Mouse (Mus musculus) CH12.LX (cell line): Measurements from ENCODE around the gene Itsn1. TPM values are rescaled to one million over a fixed set of nuclear protein-coding genes. Genes with fewer than 3 reads are reported as not detected.

Experiments used
- DNase-seq: peaks from one replicate; pipeline ENCODE4 v3.0.0-alpha.2; 2013; ENCODE audit errors: extremely low read depth
- H3K27ac ChIP-seq: 2 replicates; pipeline ENCODE4 v1.5.1; 2012; ENCODE audit warnings: low read depth, mild to moderate bottlenecking, control low read depth, moderate library complexity; ENCODE audit not compliant: insufficient read depth
- H3K27me3 ChIP-seq: replicated peaks from 2 replicates; pipeline ENCODE3; 2012; ENCODE audit warnings: inconsistent platforms
- H3K36me3 ChIP-seq, 2 experiments: replicated peaks in 1 of 2; 2 replicates each; pipeline versions ENCODE3 to v1.6.1; 2012; ENCODE audit warnings: inconsistent platforms in 1 of 2, low read length in 1 of 2, mild to moderate bottlenecking in 1 of 2, mixed read lengths in 1 of 2, moderate library complexity in 1 of 2; ENCODE audit not compliant: control insufficient read depth in 1 of 2, insufficient read depth in 1 of 2
- H3K4me1 ChIP-seq, 2 experiments: 2 replicates each; pipeline ENCODE4 v1.6.1; 2012; ENCODE audit warnings: inconsistent platforms in 1 of 2, moderate library complexity in 1 of 2; ENCODE audit not compliant: insufficient read depth in 2 of 2, control insufficient read depth in 1 of 2
- H3K4me2 ChIP-seq: 2 replicates; pipeline ENCODE4 v1.6.1; 2012; ENCODE audit warnings: low read depth, mild to moderate bottlenecking, control low read depth; ENCODE audit not compliant: poor library complexity, insufficient read depth, severe bottlenecking
- H3K4me3 ChIP-seq, 3 experiments: fragments of 150-350 bp in 1 of 3; sonication (generic) in 1 of 3; replicated peaks in 1 of 3; 2 replicates each; pipeline versions ENCODE3 to v1.5.1; 2011 to 2012; ENCODE audit warnings: low read depth in 2 of 3, low read length in 2 of 3, mild to moderate bottlenecking in 2 of 3, moderate library complexity in 2 of 3, control low read depth in 1 of 3, improper control_type of control experiment in 1 of 3, inconsistent platforms in 1 of 3, mixed read lengths in 1 of 3; ENCODE audit not compliant: poor library complexity in 1 of 3
- H3K79me2 ChIP-seq: replicated peaks from 2 replicates; pipeline ENCODE4 v1.6.1; 2012; ENCODE audit warnings: mild to moderate bottlenecking, moderate library complexity; ENCODE audit not compliant: control insufficient read depth, poor library complexity, insufficient read depth, severe bottlenecking; ENCODE audit errors: extremely low read depth
- H3K9ac ChIP-seq: 2 replicates; pipeline ENCODE4 v1.6.1; 2012; ENCODE audit warnings: low read depth, mild to moderate bottlenecking, control low read depth, moderate library complexity; ENCODE audit not compliant: insufficient read depth
- H3K9me3 ChIP-seq: replicated peaks from 2 replicates; pipeline ENCODE3; 2012; ENCODE audit warnings: low read length, inconsistent platforms, mixed read lengths
- BHLHE40 ChIP-seq: IDR thresholded peaks from 2 replicates; pipeline ENCODE4 v1.6.1; 2011; ENCODE audit warnings: mild to moderate bottlenecking, low read depth, low read length, improper control_type of control experiment
- CHD1 ChIP-seq: IDR thresholded peaks from 2 replicates; pipeline ENCODE4 v1.6.1; 2012; ENCODE audit warnings: low read depth, low read length, improper control_type of control experiment, inconsistent platforms
- CHD2 ChIP-seq: IDR thresholded peaks from 2 replicates; pipeline ENCODE4 v1.6.1; 2011; ENCODE audit warnings: low read length, improper control_type of control experiment
- E2F4 ChIP-seq: IDR thresholded peaks from 2 replicates; pipeline ENCODE4 v1.6.1; 2011; ENCODE audit warnings: low read depth, low read length, improper control_type of control experiment; ENCODE audit not compliant: insufficient replicate concordance
- ELF1 ChIP-seq: IDR thresholded peaks from 2 replicates; pipeline ENCODE4 v1.6.1; 2014; ENCODE audit warnings: low read depth, mild to moderate bottlenecking, inconsistent platforms, low read length, improper control_type of control experiment
- EP300 ChIP-seq: IDR thresholded peaks from 2 replicates; pipeline ENCODE4 v1.6.1; 2011; ENCODE audit warnings: low read length, improper control_type of control experiment
- ETS1 ChIP-seq: conservative IDR thresholded peaks from 2 replicates; pipeline ENCODE4 v1.6.1; 2012; ENCODE audit warnings: low read depth, mild to moderate bottlenecking, inconsistent platforms, low read length, improper control_type of control experiment, moderate library complexity
- GABPA ChIP-seq: IDR thresholded peaks from 2 replicates; pipeline ENCODE4 v1.6.1; 2012; ENCODE audit warnings: low read depth, low read length, improper control_type of control experiment, inconsistent platforms; ENCODE audit not compliant: insufficient replicate concordance
- HCFC1 ChIP-seq: IDR thresholded peaks from 2 replicates; pipeline ENCODE4 v1.6.1; 2012; ENCODE audit warnings: low read depth, mild to moderate bottlenecking, inconsistent platforms, low read length, improper control_type of control experiment
- JUN ChIP-seq: IDR thresholded peaks from 2 replicates; pipeline ENCODE4 v1.6.1; 2011; ENCODE audit warnings: low read depth, mild to moderate bottlenecking, low read length, improper control_type of control experiment, moderate library complexity; ENCODE audit not compliant: insufficient read depth
- JUND ChIP-seq: conservative IDR thresholded peaks from 2 replicates; pipeline ENCODE4 v1.6.1; 2011; ENCODE audit warnings: low read depth, low read length, improper control_type of control experiment
- KAT2A ChIP-seq: IDR thresholded peaks from 2 replicates; pipeline ENCODE4 v1.6.1; 2012; ENCODE audit warnings: low read length, improper control_type of control experiment, inconsistent platforms; ENCODE audit not compliant: insufficient replicate concordance
- MAZ ChIP-seq: IDR thresholded peaks from 2 replicates; pipeline ENCODE4 v1.6.1; 2012; ENCODE audit warnings: low read depth, mild to moderate bottlenecking, inconsistent platforms, low read length, improper control_type of control experiment, moderate library complexity
- MYC ChIP-seq: IDR thresholded peaks from 2 replicates; pipeline ENCODE4 v1.6.1; 2011; ENCODE audit warnings: low read depth, mild to moderate bottlenecking, improper control_type of control experiment, low read length
- NRF1 ChIP-seq: IDR thresholded peaks from 2 replicates; pipeline ENCODE4 v1.6.1; 2014; ENCODE audit warnings: low read depth, mild to moderate bottlenecking, inconsistent platforms, low read length, improper control_type of control experiment, moderate library complexity
- POLR2AphosphoS2 ChIP-seq: IDR thresholded peaks from 2 replicates; pipeline ENCODE4 v1.6.1; 2011; ENCODE audit warnings: low read depth, low read length, improper control_type of control experiment
- RCOR1 ChIP-seq: conservative IDR thresholded peaks from 2 replicates; pipeline ENCODE4 v1.6.1; 2012; ENCODE audit warnings: low read depth, mild to moderate bottlenecking, inconsistent platforms, low read length, improper control_type of control experiment
- SIN3A ChIP-seq: IDR thresholded peaks from 2 replicates; pipeline ENCODE4 v1.6.1; 2012; ENCODE audit warnings: low read length, improper control_type of control experiment, inconsistent platforms
- SMC3 ChIP-seq: IDR thresholded peaks from 2 replicates; pipeline ENCODE4 v1.6.1; 2011; ENCODE audit warnings: low read depth, low read length, improper control_type of control experiment
- UBTF ChIP-seq: IDR thresholded peaks from 2 replicates; pipeline ENCODE4 v1.6.1; 2012; ENCODE audit warnings: low read depth, mild to moderate bottlenecking, inconsistent platforms, low read length, improper control_type of control experiment, moderate library complexity
- USF2 ChIP-seq: conservative IDR thresholded peaks from 2 replicates; pipeline ENCODE4 v1.6.1; 2011; ENCODE audit warnings: low read depth, low read length, improper control_type of control experiment
- ZC3H11A ChIP-seq: IDR thresholded peaks from 2 replicates; pipeline ENCODE4 v1.6.1; 2012; ENCODE audit warnings: low read depth, mild to moderate bottlenecking, inconsistent platforms, low read length, improper control_type of control experiment
- ZKSCAN1 ChIP-seq: IDR thresholded peaks from 2 replicates; pipeline ENCODE4 v1.6.1; 2012; ENCODE audit warnings: low read depth, inconsistent platforms, low read length, improper control_type of control experiment, borderline replicate concordance
- ZMIZ1 ChIP-seq: IDR thresholded peaks from 2 replicates; pipeline ENCODE4 v1.6.1; 2012; ENCODE audit warnings: low read depth, mild to moderate bottlenecking, inconsistent platforms, low read length, improper control_type of control experiment
- ZNF384 ChIP-seq: IDR thresholded peaks from 2 replicates; pipeline ENCODE4 v1.6.1; 2012; ENCODE audit warnings: low read depth, low read length, improper control_type of control experiment, inconsistent platforms
- dilution Hi-C: fragments of 300-500 bp; cut with MboI; formaldehyde crosslinking; loops from 2 replicates; pipeline ENCODE4 v1.14.3; 2020; ENCODE audit warnings: low sequenced_read_pairs; ENCODE audit not compliant: extremely low pct_unique_long_range_greater_than_20kb, extremely low pct_ligation_motif_present
- in situ Hi-C: fragments of 300-500 bp; cut with MboI; formaldehyde crosslinking; loops from 3 replicates; pipeline ENCODE4 v1.14.3; 2019; ENCODE audit warnings: low sequenced_read_pairs, low pct_ligation_motif_present, low pct_unique_long_range_greater_than_20kb, mixed read lengths
- polyA plus RNA-seq: library from polyadenylated mRNA; unstranded; fragments of >175 nt; gene quantifications from 2 replicates; pipeline ENCODE4 v1.2.1, GENCODE M21; 2012; ENCODE audit warnings: low read depth; ENCODE audit not compliant: insufficient read length
- total RNA-seq, 2 experiments: library from RNA; depleted of rRNA; stranded (reverse); fragments of 300-350 nt in 1 of 2; fragments of >200 nt in 1 of 2; gene quantifications; 2 replicates each; pipeline ENCODE4 v1.2.3; 2012 to 2014

The Itsn1 gene
- total and polyA plus RNA-seq, 3 experiments, result 32.5 to 54.5 (median 46.3) TPM

DNA sequence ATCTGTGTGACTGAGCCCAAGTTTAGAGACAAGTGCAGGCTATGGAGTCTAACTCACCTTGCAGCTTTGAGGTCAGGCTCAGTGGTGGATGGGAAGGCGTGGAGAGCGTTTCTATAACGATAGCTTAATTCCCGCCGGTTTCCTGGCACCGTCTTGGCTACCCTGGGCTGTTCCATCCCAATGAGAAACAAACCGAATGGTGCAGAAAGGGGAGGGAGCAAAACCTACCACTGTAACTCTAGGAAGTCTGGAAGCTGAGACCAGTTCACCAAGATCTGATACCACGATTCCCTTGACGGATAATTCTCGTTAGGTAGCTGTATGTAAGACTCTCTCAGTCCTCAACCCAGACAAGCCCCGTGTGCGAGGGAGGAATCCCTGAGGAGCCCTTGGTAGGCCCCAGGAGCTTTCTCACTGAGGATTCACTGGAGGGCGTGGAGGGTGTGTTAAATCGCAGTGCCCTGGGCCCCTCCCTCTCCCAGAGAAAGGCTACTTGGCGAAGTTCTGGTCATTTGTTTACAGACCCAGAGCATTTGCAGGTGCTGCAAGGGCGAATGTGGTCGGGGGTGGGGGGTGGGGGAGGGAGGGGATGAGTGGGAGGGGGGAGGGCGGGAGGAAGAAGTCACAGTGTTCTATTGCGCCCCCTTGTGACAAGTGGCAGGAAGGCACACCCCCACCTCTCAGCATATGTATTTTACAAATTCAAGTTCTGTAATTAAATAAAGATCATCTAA lies 156.5 kb downstream of the Itsn1 start (continued):
- TF ChIP-seq HCFC1 (no peak; the same call in 1 of the 2 replicates), ZC3H11A (no peak), ZNF384 (no peak), BHLHE40 (peak; percentile 71), ZMIZ1 (no peak), MAZ (peak; percentile 93), ZKSCAN1 (no peak), NRF1 (0 out of 2 replicates have a peak, but pooled peaks have one; percentile 9), SIN3A (peak; percentile 84), ETS1 (0 out of 2 replicates have a peak, but pooled peaks have one; percentile 32), CHD2 (peak; percentile 79), E2F4 (no peak), EP300 (no peak)

DNA sequence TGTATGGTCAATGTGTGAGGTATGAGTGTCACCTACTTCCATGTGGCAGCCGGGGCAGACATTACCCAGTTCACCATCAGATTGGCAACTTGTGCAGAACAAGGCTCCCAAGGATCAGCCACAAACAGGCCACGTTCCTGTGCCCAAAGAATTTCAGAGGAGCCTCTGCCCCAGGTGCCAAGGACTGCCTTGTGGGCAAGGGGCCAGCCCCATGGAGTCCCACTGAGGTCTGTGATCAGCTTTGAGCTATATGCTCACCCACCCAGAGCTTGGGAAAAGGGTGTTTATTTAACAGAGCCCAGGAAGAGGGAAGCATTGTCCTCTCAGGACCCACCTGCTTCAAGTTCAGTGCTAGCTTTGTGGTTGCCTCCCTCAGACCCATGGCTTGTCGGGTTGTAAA lies 159.3 kb downstream of the Itsn1 start:
- dilution Hi-C loops (no loop called here), in situ Hi-C loops (no loop called here)
- H3K4me2 ChIP-seq, result no peak overlapping the region
- H3K36me3 ChIP-seq, result peaks cover 0 to 5% of the 10 kb centered on the region in 2 experiments
- H3K4me1 ChIP-seq, result peaks cover 32 to 53% of the 10 kb centered on the region in 2 experiments
- H3K4me3 ChIP-seq, result no peak overlapping the region
- no peak overlapping the region for H3K9ac ChIP-seq
- H3K79me2 ChIP-seq, result no peaks in the 10 kb centered on the region
- no peak for TF ChIP-seq SIN3A
- TF ChIP-seq ELF1, result no peak
- TF ChIP-seq JUN, result no peak
- TF ChIP-seq RCOR1, result no peak
- no peak for TF ChIP-seq UBTF
- TF ChIP-seq JUND, result no peak
- no peak for TF ChIP-seq USF2
- TF ChIP-seq GABPA, result no peak
- no peak for TF ChIP-seq ETS1
- no peak for TF ChIP-seq CHD1
- TF ChIP-seq POLR2AphosphoS2, result no peak
- TF ChIP-seq KAT2A, result no peak
- no peak for TF ChIP-seq MYC
- no peak for TF ChIP-seq SMC3
- TF ChIP-seq, all 38 proteins: peak for 0
- no peaks in the 10 kb centered on the region for H3K27me3 ChIP-seq
- DNase-seq, result no peak
- no peak overlapping the region for H3K27ac ChIP-seq
- H3K9me3 ChIP-seq, result no peaks in the 10 kb centered on the region
